Mouse (Mus musculus): Measurements from ENCODE around the gene Kctd13. TPM values are rescaled to one million over a fixed set of nuclear protein-coding genes. Genes with fewer than 3 reads are reported as not detected.

Kctd13 gene
- polyA plus RNA-seq, 1 experiment from 2014 or later: 45.3 TPM

Other genes with a start within 250 kb of the Kctd13 start
- gene Bola2, start 233.5 kb upstream of the Kctd13 start, polyA plus RNA-seq (2016; fragmentation: Nextera tagmentation; extraction: Ambion mirVana): 146 and 157 TPM in 2 replicates
- 14.7 and 14.9 TPM in 2 replicates for gene Slx1b, start 233.1 kb upstream of the Kctd13 start, polyA plus RNA-seq (2016; fragmentation: Nextera tagmentation; extraction: Ambion mirVana)
- gene Coro1a, start 221.1 kb upstream of the Kctd13 start, polyA plus RNA-seq (2016; fragmentation: Nextera tagmentation; extraction: Ambion mirVana): 49.1 and 51.0 TPM in 2 replicates
- 51.5 and 56.8 TPM in 2 replicates for gene Mapk3, start 169.3 kb upstream of the Kctd13 start, polyA plus RNA-seq (2016; fragmentation: Nextera tagmentation; extraction: Ambion mirVana)
- 1.4 and 1.5 TPM in 2 replicates for gene Gdpd3, start 162.5 kb upstream of the Kctd13 start, polyA plus RNA-seq (2016; fragmentation: Nextera tagmentation; extraction: Ambion mirVana)
- 91.8 and 92.7 TPM in 2 replicates for gene Ypel3, start 151.9 kb upstream of the Kctd13 start, polyA plus RNA-seq (2016; fragmentation: Nextera tagmentation; extraction: Ambion mirVana)
- 0.33 and 0.56 TPM in 2 replicates for gene Tbx6, start 147.4 kb upstream of the Kctd13 start, polyA plus RNA-seq (2016; fragmentation: Nextera tagmentation; extraction: Ambion mirVana)
- gene Ppp4c, start 136.4 kb upstream of the Kctd13 start, polyA plus RNA-seq (2016; fragmentation: Nextera tagmentation; extraction: Ambion mirVana): 310 and 320 TPM in 2 replicates
- 16.2 and 17.6 TPM in 2 replicates for gene Fam57b, start 131.2 kb upstream of the Kctd13 start, polyA plus RNA-seq (2016; fragmentation: Nextera tagmentation; extraction: Ambion mirVana)
- gene 4930451I11Rik, start 97.2 kb upstream of the Kctd13 start, polyA plus RNA-seq (2016; fragmentation: Nextera tagmentation; extraction: Ambion mirVana): not detected in 2 replicates
- gene Doc2a, start 81.5 kb upstream of the Kctd13 start, polyA plus RNA-seq (2016; fragmentation: Nextera tagmentation; extraction: Ambion mirVana): 5.5 and 6.6 TPM in 2 replicates
- gene Hirip3, start 66.9 kb upstream of the Kctd13 start, polyA plus RNA-seq (2016; fragmentation: Nextera tagmentation; extraction: Ambion mirVana): 53.3 TPM in 2 replicates
- gene Ino80e, start 66.5 kb upstream of the Kctd13 start, polyA plus RNA-seq (2016; fragmentation: Nextera tagmentation; extraction: Ambion mirVana): 96.5 and 108 TPM in 2 replicates
- 60.9 and 65.4 TPM in 2 replicates for gene Taok2, start 44.2 kb upstream of the Kctd13 start, polyA plus RNA-seq (2016; fragmentation: Nextera tagmentation; extraction: Ambion mirVana)
- 23.0 and 25.3 TPM in 2 replicates for gene Tmem219, start 6.0 kb upstream of the Kctd13 start, polyA plus RNA-seq (2016; fragmentation: Nextera tagmentation; extraction: Ambion mirVana)
- gene Asphd1, start 20.7 kb downstream of the Kctd13 start, polyA plus RNA-seq (2016; fragmentation: Nextera tagmentation; extraction: Ambion mirVana): 1.5 TPM in 2 replicates
- 8.6 and 10.5 TPM in 2 replicates for gene Sez6l2, start 21.7 kb downstream of the Kctd13 start, polyA plus RNA-seq (2016; fragmentation: Nextera tagmentation; extraction: Ambion mirVana)
- 78.9 and 79.6 TPM in 2 replicates for gene Cdipt, start 47.0 kb downstream of the Kctd13 start, polyA plus RNA-seq (2016; fragmentation: Nextera tagmentation; extraction: Ambion mirVana)
- 0.86 and 2.0 TPM in 2 replicates for gene Cdiptos, start 47.2 kb downstream of the Kctd13 start, polyA plus RNA-seq (2016; fragmentation: Nextera tagmentation; extraction: Ambion mirVana)
- gene Mvp, start 85.7 kb downstream of the Kctd13 start, polyA plus RNA-seq (2016; fragmentation: Nextera tagmentation; extraction: Ambion mirVana): 4.2 and 4.6 TPM in 2 replicates
- 0.38 and 0.56 TPM in 2 replicates for gene Pagr1b, start 87.6 kb downstream of the Kctd13 start, polyA plus RNA-seq (2016; fragmentation: Nextera tagmentation; extraction: Ambion mirVana)
- 51.4 and 66.8 TPM in 2 replicates for gene Pagr1a, start 88.5 kb downstream of the Kctd13 start, polyA plus RNA-seq (2016; fragmentation: Nextera tagmentation; extraction: Ambion mirVana)
- 53.3 and 75.4 TPM in 2 replicates for gene Gm42742, start 92.2 kb downstream of the Kctd13 start, polyA plus RNA-seq (2016; fragmentation: Nextera tagmentation; extraction: Ambion mirVana)
- 5.0 and 6.5 TPM in 2 replicates for gene Prrt2, start 92.3 kb downstream of the Kctd13 start, polyA plus RNA-seq (2016; fragmentation: Nextera tagmentation; extraction: Ambion mirVana)
- gene Maz, start 98.2 kb downstream of the Kctd13 start, polyA plus RNA-seq (2016; fragmentation: Nextera tagmentation; extraction: Ambion mirVana): 95.2 and 113 TPM in 2 replicates
- gene Kif22, start 113.6 kb downstream of the Kctd13 start, polyA plus RNA-seq (2016; fragmentation: Nextera tagmentation; extraction: Ambion mirVana): 163 and 170 TPM in 2 replicates
- gene Zg16, start 158.4 kb downstream of the Kctd13 start, polyA plus RNA-seq (2016; fragmentation: Nextera tagmentation; extraction: Ambion mirVana): not detected in 2 replicates
- gene AI467606, start 162.5 kb downstream of the Kctd13 start, polyA plus RNA-seq (2016; fragmentation: Nextera tagmentation; extraction: Ambion mirVana): 0.88 and 0.91 TPM in 2 replicates
- gene Qprt, start 193.3 kb downstream of the Kctd13 start, polyA plus RNA-seq (2016; fragmentation: Nextera tagmentation; extraction: Ambion mirVana): 2.0 and 2.4 TPM in 2 replicates
- gene Spn, start 208.9 kb downstream of the Kctd13 start, polyA plus RNA-seq (2016; fragmentation: Nextera tagmentation; extraction: Ambion mirVana): 0.23 TPM in 1 of 2 replicates, not detected in the other

Measured in forebrain, embryonic 12.5 days (tissue).